Mouse (Mus musculus) MEL (cell line): Measurements from ENCODE around the gene Shisa4. TPM values are rescaled to one million over a fixed set of nuclear protein-coding genes. Genes with fewer than 3 reads are reported as not detected.

Experiments used
- DNase-seq: peaks from one replicate; pipeline ENCODE4 v3.0.0; 2011; ENCODE audit warnings: low read depth, low spot score
- H3K27ac ChIP-seq: 2 replicates; pipeline ENCODE4 v1.5.1; 2012; ENCODE audit warnings: low read depth, mild to moderate bottlenecking, control low read depth, low read length, moderate library complexity; ENCODE audit not compliant: control insufficient read depth
- H3K27me3 ChIP-seq, 2 experiments: fragments of 150-350 bp in 1 of 2; sonication (generic) in 1 of 2; 2 replicates each; pipeline ENCODE4 v1.6.1; 2012; ENCODE audit warnings: low read length in 2 of 2, mild to moderate bottlenecking in 2 of 2, improper control_type of control experiment in 1 of 2, moderate library complexity in 1 of 2; ENCODE audit not compliant: insufficient read depth in 2 of 2, control insufficient read depth in 1 of 2
- H3K36me3 ChIP-seq, 2 experiments: 2 replicates each; pipeline ENCODE4 v1.6.1; 2012 to 2014; ENCODE audit warnings: low read length in 2 of 2, improper control_type of control experiment in 1 of 2, inconsistent platforms in 1 of 2, mild to moderate bottlenecking in 1 of 2; ENCODE audit not compliant: insufficient read depth in 2 of 2, control insufficient read depth in 1 of 2
- H3K4me1 ChIP-seq, 2 experiments: fragments of 150-350 bp in 1 of 2; sonication (generic) in 1 of 2; 2 replicates each; pipeline ENCODE4 v1.6.1; 2012; ENCODE audit warnings: low read length in 2 of 2, improper control_type of control experiment in 1 of 2, mild to moderate bottlenecking in 1 of 2; ENCODE audit not compliant: insufficient read depth in 2 of 2, control insufficient read depth in 1 of 2
- H3K4me3 ChIP-seq, 2 experiments: fragments of 150-350 bp in 1 of 2; sonication (generic) in 1 of 2; 2 replicates each; pipeline ENCODE4 v1.5.1; 2012; ENCODE audit warnings: low read depth in 2 of 2, low read length in 2 of 2, mild to moderate bottlenecking in 2 of 2, moderate library complexity in 2 of 2, control low read depth in 1 of 2, improper control_type of control experiment in 1 of 2; ENCODE audit not compliant: control insufficient read depth in 1 of 2, insufficient read depth in 1 of 2
- H3K79me2 ChIP-seq: 2 replicates; pipeline ENCODE4 v1.6.1; 2012; ENCODE audit warnings: mild to moderate bottlenecking, low read length, moderate library complexity; ENCODE audit not compliant: control insufficient read depth, poor library complexity, insufficient read depth
- H3K9ac ChIP-seq: 2 replicates; pipeline ENCODE4 v1.6.1; 2012; ENCODE audit warnings: low read depth, mild to moderate bottlenecking, control low read depth, low read length, moderate library complexity; ENCODE audit not compliant: control insufficient read depth, poor library complexity, severe bottlenecking
- H3K9me3 ChIP-seq: fragments of 150-350 bp; sonication (generic); replicated peaks from 2 replicates; pipeline ENCODE4 v1.6.1; 2012; ENCODE audit warnings: mild to moderate bottlenecking, low read length, improper control_type of control experiment, moderate library complexity; ENCODE audit not compliant: insufficient read depth
- CHD1 ChIP-seq: IDR thresholded peaks from 2 replicates; pipeline ENCODE4 v1.6.1; 2012; ENCODE audit warnings: low read depth, mild to moderate bottlenecking, inconsistent platforms, low read length, improper control_type of control experiment
- CTCF ChIP-seq, 3 experiments: IDR thresholded peaks in 2 of 3; conservative IDR thresholded peaks in 1 of 3; 2 replicates each; pipeline ENCODE4 v1.5.1; 2011 to 2012; ENCODE audit warnings: low read length in 3 of 3, low read depth in 2 of 3, mild to moderate bottlenecking in 2 of 3, improper control_type of control experiment in 1 of 3, inconsistent platforms in 1 of 3, mixed read lengths in 1 of 3, moderate library complexity in 1 of 3; ENCODE audit not compliant: control insufficient read depth in 1 of 3, insufficient read depth in 1 of 3, poor library complexity in 1 of 3, severe bottlenecking in 1 of 3
- E2F4 ChIP-seq: IDR thresholded peaks from 2 replicates; pipeline ENCODE4 v1.6.1; 2011; ENCODE audit warnings: low read depth, low read length, improper control_type of control experiment, borderline replicate concordance
- ETS1 ChIP-seq: IDR thresholded peaks from 2 replicates; pipeline ENCODE4 v1.6.1; 2012; ENCODE audit warnings: low read depth, mild to moderate bottlenecking, inconsistent platforms, low read length, improper control_type of control experiment, moderate library complexity
- GABPA ChIP-seq: IDR thresholded peaks from 2 replicates; pipeline ENCODE4 v1.6.1; 2012; ENCODE audit warnings: low read depth, mild to moderate bottlenecking, inconsistent platforms, low read length, improper control_type of control experiment, moderate library complexity
- HCFC1 ChIP-seq: IDR thresholded peaks from 2 replicates; pipeline ENCODE4 v1.6.1; 2012; ENCODE audit warnings: low read depth, mild to moderate bottlenecking, inconsistent platforms, low read length, improper control_type of control experiment, moderate library complexity
- KAT2A ChIP-seq: conservative IDR thresholded peaks from 2 replicates; pipeline ENCODE4 v1.6.1; 2012; ENCODE audit warnings: low read depth, low read length, improper control_type of control experiment, inconsistent platforms
- MAZ ChIP-seq: IDR thresholded peaks from 2 replicates; pipeline ENCODE4 v1.6.1; 2012; ENCODE audit warnings: low read depth, mild to moderate bottlenecking, inconsistent platforms, low read length, improper control_type of control experiment
- MEF2A ChIP-seq: IDR thresholded peaks from 2 replicates; pipeline ENCODE4 v1.6.1; 2014; ENCODE audit warnings: low read depth, mild to moderate bottlenecking, inconsistent platforms, low read length, improper control_type of control experiment; ENCODE audit not compliant: poor library complexity, insufficient replicate concordance, severe bottlenecking; ENCODE audit errors: extremely low read depth
- MXI1 ChIP-seq: IDR thresholded peaks from 2 replicates; pipeline ENCODE4 v1.6.1; 2011; ENCODE audit warnings: mild to moderate bottlenecking, low read depth, low read length, improper control_type of control experiment
- NELFE ChIP-seq: IDR thresholded peaks from 2 replicates; pipeline ENCODE4 v1.6.1; 2011; ENCODE audit warnings: low read depth, low read length, improper control_type of control experiment
- POLR2A ChIP-seq, 2 experiments: IDR thresholded peaks; 2 replicates each; pipeline ENCODE4 v1.6.1; 2011 to 2012; ENCODE audit warnings: low read length in 2 of 2, mild to moderate bottlenecking in 2 of 2, control low read depth in 1 of 2, improper control_type of control experiment in 1 of 2, low read depth in 1 of 2, moderate library complexity in 1 of 2; ENCODE audit not compliant: control insufficient read depth in 1 of 2, insufficient read depth in 1 of 2, poor library complexity in 1 of 2
- POLR2AphosphoS2 ChIP-seq: IDR thresholded peaks from 2 replicates; pipeline ENCODE4 v1.6.1; 2011; ENCODE audit warnings: low read length, improper control_type of control experiment
- POLR2AphosphoS5 ChIP-seq: IDR thresholded peaks from 2 replicates; pipeline ENCODE4 v1.6.1; 2012; ENCODE audit warnings: low read depth, borderline replicate concordance, mild to moderate bottlenecking, inconsistent platforms, low read length, moderate library complexity, mixed read lengths
- RCOR1 ChIP-seq: IDR thresholded peaks from 2 replicates; pipeline ENCODE4 v1.6.1; 2012; ENCODE audit warnings: low read depth, mild to moderate bottlenecking, inconsistent platforms, low read length, improper control_type of control experiment
- SIN3A ChIP-seq: IDR thresholded peaks from 2 replicates; pipeline ENCODE4 v1.6.1; 2012; ENCODE audit warnings: low read length, improper control_type of control experiment, inconsistent platforms
- TAL1 ChIP-seq: IDR thresholded peaks from 2 replicates; pipeline ENCODE4 v1.6.1; 2012; ENCODE audit warnings: mild to moderate bottlenecking, inconsistent platforms, low read length, moderate library complexity, mixed read lengths
- TCF12 ChIP-seq: IDR thresholded peaks from 2 replicates; pipeline ENCODE4 v1.6.1; 2014; ENCODE audit warnings: low read depth, mild to moderate bottlenecking, inconsistent platforms, low read length, improper control_type of control experiment, moderate library complexity
- USF2 ChIP-seq, 2 experiments: IDR thresholded peaks; 2 replicates each; pipeline ENCODE4 v1.6.1; 2011 to 2012; ENCODE audit warnings: improper control_type of control experiment in 2 of 2, low read length in 2 of 2, borderline replicate concordance in 1 of 2, inconsistent platforms in 1 of 2, low read depth in 1 of 2, mild to moderate bottlenecking in 1 of 2; ENCODE audit not compliant: insufficient read depth in 1 of 2
- ZKSCAN1 ChIP-seq: IDR thresholded peaks from 2 replicates; pipeline ENCODE4 v1.6.1; 2012; ENCODE audit warnings: low read depth, mild to moderate bottlenecking, inconsistent platforms, low read length, improper control_type of control experiment, moderate library complexity
- ZMIZ1 ChIP-seq: IDR thresholded peaks from 2 replicates; pipeline ENCODE4 v1.6.1; 2012; ENCODE audit warnings: low read depth, mild to moderate bottlenecking, inconsistent platforms, low read length, improper control_type of control experiment, moderate library complexity
- polyA plus RNA-seq, 2 experiments: library from polyadenylated mRNA; stranded (reverse) in 1 of 2; unstranded in 1 of 2; fragments of >175 nt in 1 of 2; fragments of >200 nt in 1 of 2; gene quantifications; 2 replicates each; pipeline versions ENCODE4 v1.2.1 to v1.2.4; 2012; ENCODE audit warnings: low replicate concordance in 2 of 2, low read depth in 1 of 2; ENCODE audit not compliant: insufficient read length in 2 of 2, insufficient read depth in 1 of 2, missing spikeins in 1 of 2
- total RNA-seq: library from RNA; depleted of rRNA; stranded (reverse); fragments of 300-350 nt; gene quantifications from 2 replicates; pipeline ENCODE4 v1.2.3, GENCODE M21; 2012

Gene Shisa4
- total and polyA plus RNA-seq, 3 experiments, result not detected

GRCm38 (mm10) chr1:135347498-135348169 lies 27.4 kb downstream of the Shisa4 start:
- Histone ChIP-seq H3K9me3 (no peaks in the 10 kb centered on the region), H3K4me3 (no peak overlapping the region), H3K79me2 (no peaks in the 10 kb centered on the region), H3K4me1 (no peaks in the 10 kb centered on the region; a peak in 1 of 4 replicates), H3K36me3 (no peaks in the 10 kb centered on the region), H3K9ac (no peak overlapping the region), H3K27me3 (peaks cover 2 to 9% of the 10 kb centered on the region in 2 experiments; a peak in 3 of 4 replicates), H3K27ac (no peak overlapping the region)
- DNase-seq, result no peak
- TF ChIP-seq SIN3A (no peak), NELFE (no peak), CTCF (IDR thresholded peaks at IDR 0.05 in 2 of 3, conservative IDR thresholded peaks at IDR 0.05 in 1 of 3; ENCODE audit: control insufficient read depth in 1 of 3, insufficient read depth in 1 of 3, low read depth in 2 of 3, low read length in 3 of 3, poor library complexity in 1 of 3, severe bottlenecking in 1 of 3) (no peak), GABPA (no peak), POLR2AphosphoS5 (no peak), ETS1 (no peak), MAZ (no peak), USF2 (IDR thresholded peaks at IDR 0.05; ENCODE audit: borderline replicate concordance in 1 of 2, insufficient read depth in 1 of 2, low read depth in 1 of 2, low read length in 2 of 2) (no peak), POLR2AphosphoS2 (no peak), MEF2A (no peak), MXI1 (no peak), HCFC1 (no peak)

DNA sequence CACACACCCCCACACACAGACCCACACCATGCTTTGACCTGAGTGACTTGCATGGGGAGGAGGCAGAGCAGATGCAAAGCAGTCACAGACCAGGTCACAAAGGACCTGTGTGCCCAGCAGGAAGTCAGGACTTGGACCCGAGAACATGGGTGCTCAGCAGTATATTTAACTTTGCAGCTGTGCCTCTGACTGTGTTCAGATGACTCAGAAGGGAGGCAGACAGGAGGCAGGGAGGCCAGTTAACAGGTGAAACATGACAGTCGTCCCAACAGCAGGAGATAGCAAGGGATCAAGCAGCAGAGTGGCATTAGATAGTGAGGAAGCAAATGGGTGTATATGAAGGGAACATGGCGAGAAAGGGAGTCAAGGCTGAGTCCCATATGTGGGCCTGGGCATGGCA lies 28.1 kb downstream of the Shisa4 start:
- no peaks in the 10 kb centered on the region for H3K9me3 ChIP-seq
- TF ChIP-seq POLR2AphosphoS2, result no peak
- no peak for TF ChIP-seq TAL1
- TF ChIP-seq ZKSCAN1, result no peak
- TF ChIP-seq CHD1, result no peak
- no peak for TF ChIP-seq KAT2A
- TF ChIP-seq E2F4, result no peak
- TF ChIP-seq TCF12, result no peak
- no peak for TF ChIP-seq ZMIZ1
- no peak for TF ChIP-seq RCOR1
- TF ChIP-seq POLR2AphosphoS5, result no peak
- TF ChIP-seq POLR2A (IDR thresholded peaks at IDR 0.05; ENCODE audit: control insufficient read depth in 1 of 2, insufficient read depth in 1 of 2, low read depth in 1 of 2, low read length in 2 of 2, poor library complexity in 1 of 2), result no peak
- TF ChIP-seq, all 39 proteins: peak for 0
- H3K4me1 ChIP-seq, result no peaks in the 10 kb centered on the region; a peak in 1 of 4 replicates
- no peaks in the 10 kb centered on the region for H3K36me3 ChIP-seq
- H3K9ac ChIP-seq, result no peak overlapping the region
- no peak overlapping the region for H3K27ac ChIP-seq
- peaks cover 2 to 6% of the 10 kb centered on the region in 2 experiments; a peak in 3 of 4 replicates for H3K27me3 ChIP-seq
- no peak for DNase-seq
- H3K79me2 ChIP-seq, result no peaks in the 10 kb centered on the region
- no peak overlapping the region for H3K4me3 ChIP-seq
